Mouse (Mus musculus): ENCODE results near the gene Plbd1. TPM values are rescaled to one million over a fixed set of nuclear protein-coding genes. Genes with fewer than 3 reads are reported as not detected.
A peak's percentile ranks its signal among the peaks of the same experiment; 100 is the strongest.

The Plbd1 gene
- polyA plus RNA-seq (2014; fragmentation: Nextera tagmentation; extraction: Ambion mirVana) = 0.94 and 1.5 TPM in 2 replicates

- under 1% methylated on average over 19 of the region's 19 CpGs for WGBS
- Histone ChIP-seq H3K27ac (replicated peaks; ENCODE audit: low read depth, low read length) (no peak within 1 kb of the TSS), H3K4me1 (ENCODE audit: control insufficient read depth, insufficient read depth, low read length) (no peaks in the 10 kb centered on the region), H3K27me3 (ENCODE audit: control insufficient read depth, insufficient read depth, low read length) (peaks cover 21% of the 10 kb centered on the region), H3K4me2 (ENCODE audit: low read depth, severe bottlenecking) (peak within 1 kb of the TSS; percentile 77), H3K9ac (ENCODE audit: low read length) (peak within 1 kb of the TSS; percentile 57; the same call in 1 of the 2 replicates), H3K9me3 (ENCODE audit: control insufficient read depth, low read length) (no peaks in the 10 kb centered on the region), H3K36me3 (ENCODE audit: control insufficient read depth, insufficient read depth, low read length) (no peaks in the 10 kb centered on the region), H3K4me3 (ENCODE audit: low read depth, low read length) (peak within 1 kb of the TSS; percentile 33)
- ATAC-seq (ENCODE audit: insufficient number of reproducible peaks, low FRiP score, low TSS enrichment, low read depth) = 0 out of 2 replicates have a peak, but pooled peaks have one; percentile 29
- DNase-seq (ENCODE audit: low spot score) = peak; percentile 62
Measured at GRCm38 (mm10) chr6:136661706-136662016, at the start of gene Plbd1. Plbd1 (minus strand) TSS chr6:136661928.

GRCm38 (mm10) chr6:136710408-136710807 lies 48.7 kb upstream of the Plbd1 start:
- 89% methylated on average over 5 of the region's 5 CpGs for WGBS
- Histone ChIP-seq H3K9ac (ENCODE audit: low read length) (no peak overlapping the region), H3K4me2 (ENCODE audit: low read depth, severe bottlenecking) (no peak overlapping the region), H3K9me3 (ENCODE audit: control insufficient read depth, low read length) (no peaks in the 10 kb centered on the region), H3K4me3 (ENCODE audit: low read depth, low read length) (no peak overlapping the region), H3K4me1 (ENCODE audit: control insufficient read depth, insufficient read depth, low read length) (no peaks in the 10 kb centered on the region), H3K27ac (replicated peaks; ENCODE audit: low read depth, low read length) (no peak overlapping the region), H3K27me3 (ENCODE audit: control insufficient read depth, insufficient read depth, low read length) (no peaks in the 10 kb centered on the region), H3K36me3 (ENCODE audit: control insufficient read depth, insufficient read depth, low read length) (no peaks in the 10 kb centered on the region)
- DNase-seq (ENCODE audit: low spot score) (no peak), ATAC-seq (ENCODE audit: insufficient number of reproducible peaks, low FRiP score, low TSS enrichment, low read depth) (no peak)

- Histone ChIP-seq H3K36me3 (ENCODE audit: control insufficient read depth, insufficient read depth, low read length) (no peaks in the 10 kb centered on the region), H3K4me2 (ENCODE audit: low read depth, severe bottlenecking) (no peak overlapping the region), H3K27ac (replicated peaks; ENCODE audit: low read depth, low read length) (no peak overlapping the region), H3K27me3 (ENCODE audit: control insufficient read depth, insufficient read depth, low read length) (no peaks in the 10 kb centered on the region), H3K4me3 (ENCODE audit: low read depth, low read length) (no peak overlapping the region), H3K9me3 (ENCODE audit: control insufficient read depth, low read length) (no peaks in the 10 kb centered on the region), H3K9ac (ENCODE audit: low read length) (no peak overlapping the region), H3K4me1 (ENCODE audit: control insufficient read depth, insufficient read depth, low read length) (no peaks in the 10 kb centered on the region)
- WGBS = 92% methylated on average over 6 of the region's 6 CpGs
- DNase-seq (ENCODE audit: low spot score) (no peak), ATAC-seq (ENCODE audit: insufficient number of reproducible peaks, low FRiP score, low TSS enrichment, low read depth) (no peak)
Measured at GRCm38 (mm10) chr6:136708597-136708996, 46.9 kb upstream of the Plbd1 start.

- Histone ChIP-seq H3K9me3 (ENCODE audit: control insufficient read depth, low read length) (no peaks in the 10 kb centered on the region), H3K4me3 (ENCODE audit: low read depth, low read length) (no peak overlapping the region), H3K4me1 (ENCODE audit: control insufficient read depth, insufficient read depth, low read length) (no peaks in the 10 kb centered on the region), H3K27ac (replicated peaks; ENCODE audit: low read depth, low read length) (no peak overlapping the region), H3K4me2 (ENCODE audit: low read depth, severe bottlenecking) (no peak overlapping the region), H3K27me3 (ENCODE audit: control insufficient read depth, insufficient read depth, low read length) (no peaks in the 10 kb centered on the region), H3K36me3 (ENCODE audit: control insufficient read depth, insufficient read depth, low read length) (no peaks in the 10 kb centered on the region), H3K9ac (ENCODE audit: low read length) (no peak overlapping the region)
- no peak for DNase-seq (ENCODE audit: low spot score)
- peak; percentile 40; the same call in 1 of the 2 replicates for ATAC-seq (ENCODE audit: insufficient number of reproducible peaks, low FRiP score, low TSS enrichment, low read depth)
- 88% methylated on average over 3 of the region's 3 CpGs for WGBS
Measured at GRCm38 (mm10) chr6:136701878-136702277, 40.1 kb upstream of the Plbd1 start.

GRCm38 (mm10) chr6:136701185-136701584 lies 39.5 kb upstream of the Plbd1 start:
- Histone ChIP-seq H3K4me2 (ENCODE audit: low read depth, severe bottlenecking) (no peak overlapping the region), H3K4me3 (ENCODE audit: low read depth, low read length) (no peak overlapping the region), H3K27me3 (ENCODE audit: control insufficient read depth, insufficient read depth, low read length) (no peaks in the 10 kb centered on the region), H3K4me1 (ENCODE audit: control insufficient read depth, insufficient read depth, low read length) (no peaks in the 10 kb centered on the region), H3K9ac (ENCODE audit: low read length) (no peak overlapping the region), H3K36me3 (ENCODE audit: control insufficient read depth, insufficient read depth, low read length) (no peaks in the 10 kb centered on the region), H3K9me3 (ENCODE audit: control insufficient read depth, low read length) (no peaks in the 10 kb centered on the region), H3K27ac (replicated peaks; ENCODE audit: low read depth, low read length) (no peak overlapping the region)
- DNase-seq (ENCODE audit: low spot score) (no peak), ATAC-seq (ENCODE audit: insufficient number of reproducible peaks, low FRiP score, low TSS enrichment, low read depth) (no peak)
- 88% methylated on average over 5 of the region's 5 CpGs for WGBS

- Histone ChIP-seq H3K4me1 (ENCODE audit: control insufficient read depth, insufficient read depth, low read length) (no peaks in the 10 kb centered on the region), H3K9me3 (ENCODE audit: control insufficient read depth, low read length) (peaks cover 3% of the 10 kb centered on the region; the same call in 1 of the 2 replicates), H3K27ac (replicated peaks; ENCODE audit: low read depth, low read length) (no peak overlapping the region), H3K36me3 (ENCODE audit: control insufficient read depth, insufficient read depth, low read length) (no peaks in the 10 kb centered on the region), H3K4me3 (ENCODE audit: low read depth, low read length) (no peak overlapping the region), H3K4me2 (ENCODE audit: low read depth, severe bottlenecking) (no peak overlapping the region), H3K27me3 (ENCODE audit: control insufficient read depth, insufficient read depth, low read length) (no peaks in the 10 kb centered on the region), H3K9ac (ENCODE audit: low read length) (no peak overlapping the region)
- no peak for ATAC-seq (ENCODE audit: insufficient number of reproducible peaks, low FRiP score, low TSS enrichment, low read depth)
- whole genome bisulfite sequencing = 92% methylated on average over 6 of the region's 6 CpGs
- DNase-seq (ENCODE audit: low spot score) = no peak
Measured at GRCm38 (mm10) chr6:136691314-136691713, 29.6 kb upstream of the Plbd1 start.

- no peaks in the 10 kb centered on the region for H3K27me3 ChIP-seq (ENCODE audit: control insufficient read depth, insufficient read depth, low read length)
- no peak overlapping the region for H3K9ac ChIP-seq (ENCODE audit: low read length)
- WGBS = 91% methylated on average over 5 of the region's 5 CpGs
- DNase-seq (ENCODE audit: low spot score) (no peak), ATAC-seq (ENCODE audit: insufficient number of reproducible peaks, low FRiP score, low TSS enrichment, low read depth) (no peak)
- H3K36me3 ChIP-seq (ENCODE audit: control insufficient read depth, insufficient read depth, low read length) = no peaks in the 10 kb centered on the region
- H3K4me2 ChIP-seq (ENCODE audit: low read depth, severe bottlenecking) = no peak overlapping the region
- H3K4me1 ChIP-seq (ENCODE audit: control insufficient read depth, insufficient read depth, low read length) = no peaks in the 10 kb centered on the region
- H3K27ac ChIP-seq (replicated peaks; ENCODE audit: low read depth, low read length) = no peak overlapping the region
- H3K9me3 ChIP-seq (ENCODE audit: control insufficient read depth, low read length) = peaks cover 3% of the 10 kb centered on the region; the same call in 1 of the 2 replicates
- no peak overlapping the region for H3K4me3 ChIP-seq (ENCODE audit: low read depth, low read length)
Measured at GRCm38 (mm10) chr6:136690527-136690926, 28.8 kb upstream of the Plbd1 start.

GRCm38 (mm10) chr6:136689790-136690413 lies 28.2 kb upstream of the Plbd1 start:
- Histone ChIP-seq H3K9ac (ENCODE audit: low read length) (no peak overlapping the region), H3K27ac (replicated peaks; ENCODE audit: low read depth, low read length) (no peak overlapping the region; the same call in 1 of the 2 replicates)
- WGBS = 61% methylated on average over 15 of the region's 15 CpGs

GRCm38 (mm10) chr6:136685433-136685832 lies 23.7 kb upstream of the Plbd1 start:
- Histone ChIP-seq H3K27me3 (ENCODE audit: control insufficient read depth, insufficient read depth, low read length) (no peaks in the 10 kb centered on the region), H3K9me3 (ENCODE audit: control insufficient read depth, low read length) (no peaks in the 10 kb centered on the region), H3K4me2 (ENCODE audit: low read depth, severe bottlenecking) (no peak overlapping the region), H3K4me3 (ENCODE audit: low read depth, low read length) (no peak overlapping the region), H3K9ac (ENCODE audit: low read length) (no peak overlapping the region), H3K27ac (replicated peaks; ENCODE audit: low read depth, low read length) (no peak overlapping the region), H3K36me3 (ENCODE audit: control insufficient read depth, insufficient read depth, low read length) (no peaks in the 10 kb centered on the region), H3K4me1 (ENCODE audit: control insufficient read depth, insufficient read depth, low read length) (no peaks in the 10 kb centered on the region)
- no peak for ATAC-seq (ENCODE audit: insufficient number of reproducible peaks, low FRiP score, low TSS enrichment, low read depth)
- DNase-seq (ENCODE audit: low spot score) = no peak
- 69% methylated on average over 5 of the region's 5 CpGs for WGBS

More at GRCm38 (mm10) chr6:136689790-136690413, 28.2 kb upstream of the Plbd1 start:
- no peak for DNase-seq (ENCODE audit: low spot score)
- Histone ChIP-seq H3K27me3 (ENCODE audit: control insufficient read depth, insufficient read depth, low read length) (no peaks in the 10 kb centered on the region), H3K4me1 (ENCODE audit: control insufficient read depth, insufficient read depth, low read length) (no peaks in the 10 kb centered on the region), H3K4me2 (ENCODE audit: low read depth, severe bottlenecking) (no peak overlapping the region), H3K4me3 (ENCODE audit: low read depth, low read length) (no peak overlapping the region), H3K36me3 (ENCODE audit: control insufficient read depth, insufficient read depth, low read length) (no peaks in the 10 kb centered on the region), H3K9me3 (ENCODE audit: control insufficient read depth, low read length) (peaks cover 3% of the 10 kb centered on the region; the same call in 1 of the 2 replicates)
- no peak for ATAC-seq (ENCODE audit: insufficient number of reproducible peaks, low FRiP score, low TSS enrichment, low read depth)

Measured in limb, embryonic 11.5 days (tissue).